Mouse (Mus musculus): ENCODE data around the gene Mast4.

DNA sequence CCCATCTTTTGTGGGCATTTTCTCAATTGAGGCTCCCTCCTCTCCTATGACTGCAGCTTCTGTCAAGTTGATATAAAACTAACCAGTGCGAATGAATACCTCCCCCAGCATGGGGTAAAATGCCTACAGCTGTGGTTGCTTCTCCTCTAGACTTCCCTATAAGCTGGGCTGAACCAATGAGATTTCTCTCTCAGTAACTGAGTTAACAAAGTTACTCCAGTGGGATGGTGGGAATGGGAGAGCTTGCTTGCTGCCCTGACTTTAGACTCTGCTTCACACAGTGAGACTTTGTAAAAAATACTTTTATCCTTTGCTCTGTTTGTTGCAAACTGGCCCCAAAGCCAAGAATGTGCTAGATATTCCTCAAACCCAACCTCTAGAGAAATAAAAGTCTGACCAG lies 41.2 kb downstream of the Mast4 start:
- no peak for TF ChIP-seq POLR2A (IDR thresholded peaks at IDR 0.05; ENCODE audit: low read depth, low read length)
- no peak for TF ChIP-seq CTCF (IDR thresholded peaks at IDR 0.05; ENCODE audit: extremely low read depth, insufficient read depth, insufficient read length, insufficient replicate concordance)

All from spleen, adult 2 months (tissue).